Comparison of ENCODE assay signal across 11 mouse cellular contexts in genomic region chr2:35171341-35171861, GRCm38 (mm10). TPM values are rescaled to one million over a fixed set of nuclear protein-coding genes. Genes with fewer than 3 reads are reported as not detected.
DNase-seq lines count a peak whose midpoint lies in the region; ATAC-seq and TF ChIP-seq lines count a peak whose summit lies in the region.
"Had no signal": no experiment of that assay in that cellular context is flagged by ENCODE, and none has a peak within 500 bp of the region (broad histone marks: within the 10 kb centered on the region; RNA-seq: fewer than 3 reads in every experiment).

No protein-coding gene starts in this region.

- peak; percentile 69 for ATAC-seq in heart, embryonic 11.5 days (replicated peaks; ENCODE audit: insufficient number of reproducible peaks, low FRiP score, low TSS enrichment)

- no peak for TF ChIP-seq CTCF in lung, adult 2 months (IDR thresholded peaks at IDR 0.05; ENCODE audit: insufficient read depth, low read length)

- H3K36me3 ChIP-seq in heart, embryonic 11.5 days (ENCODE audit: control insufficient read depth, insufficient read depth, low read length): peaks cover 56% of the 10 kb centered on the region

- peak overlapping the region; percentile 59; the same call in 1 of the 2 replicates for H3K27ac ChIP-seq in heart, embryonic 11.5 days (ENCODE audit: low read depth, low read length)
- H3K27ac ChIP-seq: liver, embryonic 13.5 days had no signal

- H3K4me2 ChIP-seq in heart, embryonic 11.5 days: no peak overlapping the region
- H3K4me2 ChIP-seq: liver, embryonic 13.5 days had no signal

- H3K4me1 ChIP-seq in heart, embryonic 11.5 days (ENCODE audit: control insufficient read depth, insufficient read depth, low read length): peaks cover 11% of the 10 kb centered on the region; the same call in 1 of the 2 replicates
- no peaks in the 10 kb centered on the region; the same call in none of the 2 replicates for H3K4me1 ChIP-seq in lung, adult 2 months (ENCODE audit: control insufficient read depth, insufficient read depth, low read length)

- H3K9ac ChIP-seq in heart, embryonic 11.5 days (ENCODE audit: low read depth, low read length): no peak overlapping the region
- H3K9ac ChIP-seq: liver, embryonic 13.5 days had no signal

- H3K4me3 ChIP-seq in heart, embryonic 11.5 days (ENCODE audit: low read depth, low read length): no peak overlapping the region
- no peak overlapping the region for H3K4me3 ChIP-seq in lung, adult 2 months (replicated peaks; ENCODE audit: extremely low read depth, low read depth, low read length)
- H3K4me3 ChIP-seq: liver, embryonic 13.5 days had no signal

- no peak for TF ChIP-seq POLR2A in lung, adult 2 months (IDR thresholded peaks at IDR 0.05; ENCODE audit: borderline replicate concordance, extremely low read depth, low read depth, low read length)

- H3K27me3 ChIP-seq in heart, embryonic 11.5 days (ENCODE audit: control insufficient read depth, insufficient read depth, low read length): no peaks in the 10 kb centered on the region
- H3K27me3 ChIP-seq: liver, embryonic 13.5 days had no signal

- peak; percentile 46 for DNase-seq in Muller cell, postnatal 12 days (ENCODE audit: inconsistent ontology term)
- peak; percentile 84 for DNase-seq in adrenal gland, adult 2 months
- peak; percentile 81 for DNase-seq in lung, adult 2 months
- no peak for DNase-seq in left cerebral cortex, adult 11 months (ENCODE audit: low spot score)
- no peak for DNase-seq in frontal cortex, adult 2 months (ENCODE audit: extremely low spot score in 1 of 2, low spot score in 1 of 2)
- DNase-seq in cerebellum, postnatal 10 days: no peak
- no peak for DNase-seq in MN1 (ENCODE audit: low spot score)
- DNase-seq: cerebellum, adult 2 months; liver, embryonic 13.5 days had no signal

- H3K9me3 ChIP-seq in heart, embryonic 11.5 days (replicated peaks; ENCODE audit: control insufficient read depth, low read length): no peaks in the 10 kb centered on the region
- H3K9me3 ChIP-seq: G1E; liver, embryonic 13.5 days had no signal

- WGBS in heart, embryonic 11.5 days (ENCODE audit: insufficient replicate concordance): 82% methylated on average over 10 of the region's 10 CpGs
- 60% methylated on average over 10 of the region's 10 CpGs for WGBS in lung, adult 2 months

RNA-seq across cellular contexts. Expression of gene Rab14, which starts 29.5 kb away (rescaled TPM):
- total RNA-seq in adrenal gland, adult 2 months (2021): 100 to 1,000 TPM; 209 to 246 TPM
- polyA plus RNA-seq in adrenal gland, adult 2 months (2012; rRNA removed): 3,789 and 4,325 TPM in 2 replicates
- 212 and 239 TPM in 2 replicates for polyA plus RNA-seq in heart, embryonic 11.5 days (2014; fragmentation: Nextera tagmentation; extraction: Ambion mirVana)
- polyA plus RNA-seq in lung, adult 2 months (2012; rRNA removed): 120 and 360 TPM in 2 replicates
- 178 and 186 TPM in 2 replicates for polyA plus RNA-seq in frontal cortex, adult 2 months (2012; rRNA removed)

Comparison
In these comparisons a context has a peak if more than half of its experiments do, and no peak if none do; other contexts are left out.
1. DNase-seq: peak in Muller cell, postnatal 12 days (single experiment), adrenal gland, adult 2 months (single experiment) and lung, adult 2 months (single experiment); none in left cerebral cortex, adult 11 months (single experiment), frontal cortex, adult 2 months (0 of 2), cerebellum, postnatal 10 days (0 of 2) and MN1 (single experiment).
2. RNA of gene Rab14, which starts 29.5 kb away (polyA plus RNA-seq): 3,789 to 4,325 TPM in adrenal gland, adult 2 months; 212 to 239 TPM in heart, embryonic 11.5 days, 178 to 186 TPM in frontal cortex, adult 2 months and 120 to 360 TPM in lung, adult 2 months; every median in the first group is over 10 times any median in the second.